Mouse (Mus musculus): ENCODE measurements around the gene Supt3.

The Supt3 gene

GRCm38 (mm10) chr17:44782366-44782765, 5.4 kb downstream of the Supt3 start:
- DNase-seq (ENCODE audit: low spot score), result no peak

- DNase-seq (ENCODE audit: low spot score), result no peak
These were observed 6.2 kb downstream of the Supt3 start for GRCm38 (mm10) chr17:44783143-44783542.

GRCm38 (mm10) chr17:44788982-44789747, 12.2 kb downstream of the Supt3 start:
- DNase-seq (ENCODE audit: low spot score), result no peak

GRCm38 (mm10) chr17:44792218-44792917, 15.4 kb downstream of the Supt3 start:
- DNase-seq (ENCODE audit: low spot score), result peak; percentile 36

- DNase-seq (ENCODE audit: low spot score), result no peak
These were observed 20.4 kb downstream of the Supt3 start for GRCm38 (mm10) chr17:44797331-44797730.

- DNase-seq (ENCODE audit: low spot score), result no peak
These were observed 30.1 kb downstream of the Supt3 start for GRCm38 (mm10) chr17:44807031-44807430.

DNA sequence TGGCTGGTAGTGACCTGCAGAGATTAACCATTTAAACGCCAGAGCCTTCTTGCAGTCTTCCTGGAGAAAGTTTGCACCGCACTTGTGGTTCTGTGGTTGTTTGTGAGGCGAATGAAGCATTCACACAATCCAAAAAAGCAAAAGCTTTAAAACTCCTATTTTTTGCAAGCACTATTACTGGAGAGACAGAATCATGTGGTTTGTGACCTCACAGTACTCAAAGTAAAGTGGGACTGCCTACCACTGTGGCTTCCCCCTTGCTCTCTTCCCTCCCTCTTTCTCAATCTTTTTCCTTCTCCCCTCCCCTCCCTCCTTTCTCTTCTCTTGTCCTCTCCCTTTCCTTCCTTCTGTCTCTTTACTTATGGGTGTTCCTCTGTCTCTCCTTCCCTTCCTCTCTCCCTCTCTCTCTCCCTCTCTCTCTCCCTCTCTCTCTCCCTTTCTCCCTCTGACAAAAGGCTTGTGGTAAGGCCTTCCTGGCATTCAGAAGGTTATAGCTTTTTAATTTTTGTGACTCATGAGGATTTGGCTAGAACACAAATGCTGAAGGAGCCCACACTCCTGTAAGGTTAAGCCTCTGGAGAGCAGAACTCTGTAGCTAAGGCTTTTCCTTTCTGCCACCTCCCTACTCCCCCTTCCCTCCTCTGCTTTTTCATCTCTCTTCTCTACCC, 37.7 kb downstream of the Supt3 start, which contains the start of gene Runx2:
Runx2 (minus strand) TSS at position 290 of the 668 bp plus-strand sequence.
- no peak for DNase-seq (ENCODE audit: low spot score)

GRCm38 (mm10) chr17:44818825-44819224, 41.9 kb downstream of the Supt3 start:
- no peak for DNase-seq (ENCODE audit: low spot score)

GRCm38 (mm10) chr17:44819816-44820215, 42.9 kb downstream of the Supt3 start:
- DNase-seq (ENCODE audit: low spot score), result no peak

DNA sequence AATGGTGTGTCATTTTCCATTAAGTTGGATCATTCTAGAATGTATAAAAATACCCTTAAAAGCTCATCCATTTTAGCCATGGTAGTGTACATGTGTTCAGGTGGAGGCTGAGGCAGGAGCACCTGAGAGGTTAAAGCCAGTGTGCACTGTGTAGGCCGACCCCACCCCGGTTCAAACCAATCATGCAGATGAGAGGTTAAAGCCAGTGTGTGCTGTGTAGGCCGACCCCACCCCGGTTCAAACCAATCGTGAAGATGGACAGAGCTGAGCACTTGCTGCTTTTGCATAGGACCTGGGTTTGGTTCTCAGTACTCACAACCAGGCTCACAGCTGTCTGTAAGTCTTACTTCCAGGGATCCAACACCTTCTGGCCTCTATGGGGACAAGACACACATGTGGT, 45.0 kb downstream of the Supt3 start:
- DNase-seq (ENCODE audit: low spot score), result no peak

DNA sequence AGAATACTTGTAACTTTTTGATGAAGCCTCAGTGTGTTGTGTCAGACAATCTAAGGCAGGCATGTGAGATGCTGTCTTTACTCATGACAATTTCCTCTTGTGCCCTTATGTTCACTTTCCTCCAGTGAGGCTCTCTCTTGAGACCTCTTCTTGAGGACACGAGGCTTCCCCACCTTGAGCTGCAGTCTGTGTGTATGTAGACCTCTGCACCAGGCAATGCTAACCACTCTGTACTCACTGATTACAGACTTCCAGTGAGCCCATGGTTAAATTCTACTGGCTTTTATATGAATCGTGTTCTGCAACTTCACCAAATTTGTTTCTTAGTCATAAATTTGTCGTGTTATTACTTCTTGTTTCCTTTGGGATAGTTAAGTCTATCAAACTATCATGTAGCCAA, 50.2 kb downstream of the Supt3 start:
- no peak for DNase-seq (ENCODE audit: low spot score)

DNA sequence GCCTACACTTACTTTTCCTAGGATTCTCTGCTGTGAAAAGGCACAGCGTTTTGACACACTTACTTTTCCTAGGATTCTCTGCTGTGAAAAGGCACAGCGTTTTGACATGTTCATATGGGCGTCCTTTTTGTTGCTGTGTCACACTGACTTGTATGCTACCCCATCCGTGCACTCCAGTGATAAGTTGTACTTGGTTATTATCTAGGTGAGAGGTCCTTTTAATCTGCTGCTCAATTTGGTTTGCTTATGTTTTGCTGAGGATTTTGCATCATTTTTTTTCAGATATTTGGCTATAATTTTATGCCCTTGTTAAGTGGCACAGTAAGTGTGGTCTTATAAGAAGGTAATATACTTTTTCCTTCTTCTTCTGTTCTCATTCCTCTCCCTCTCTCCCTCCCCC, 51.0 kb downstream of the Supt3 start:
- DNase-seq (ENCODE audit: low spot score), result no peak

- no peak for DNase-seq (ENCODE audit: low spot score)
These were observed 52.6 kb downstream of the Supt3 start for GRCm38 (mm10) chr17:44829587-44829986.

DNA sequence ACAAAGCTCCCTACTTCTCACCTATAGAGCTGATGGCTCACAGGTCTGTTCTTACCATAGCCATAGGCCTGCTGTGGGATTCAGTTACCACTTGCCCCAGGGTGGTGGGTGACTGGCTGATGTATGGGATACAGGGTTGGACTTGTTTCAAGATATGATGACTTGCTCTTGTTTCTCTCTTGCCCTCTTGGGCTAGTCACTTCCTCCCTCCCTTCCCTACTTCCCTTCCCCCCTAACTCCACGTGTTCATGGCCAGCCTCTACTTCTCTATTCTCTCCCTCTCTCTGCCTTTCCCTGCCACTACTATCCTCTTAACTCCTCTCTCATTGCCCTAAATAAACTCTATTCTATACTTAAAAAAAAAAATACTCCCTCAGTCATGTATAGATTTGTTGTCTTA, 54.2 kb downstream of the Supt3 start:
- no peak for DNase-seq (ENCODE audit: low spot score)

DNA sequence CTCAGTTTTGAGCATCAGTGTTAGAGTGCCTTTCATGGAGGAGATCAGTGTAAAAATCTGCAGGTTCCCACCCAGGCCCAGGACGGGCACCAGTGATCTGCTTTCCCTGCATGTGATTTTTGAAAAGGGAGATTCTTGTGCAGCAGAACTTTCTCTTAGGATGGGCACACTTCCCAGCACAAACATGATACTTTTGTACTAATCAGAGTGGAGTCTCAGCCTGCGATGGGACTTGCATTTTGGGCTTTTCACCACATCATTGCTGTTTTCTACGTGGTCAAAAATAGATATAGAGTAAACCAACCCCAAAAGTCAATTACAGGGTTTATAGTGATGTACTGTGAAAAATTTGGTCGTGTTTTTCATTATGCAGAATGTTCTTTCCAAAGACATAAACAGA, 65.2 kb downstream of the Supt3 start:
- no peak for DNase-seq (ENCODE audit: low spot score)

- DNase-seq (ENCODE audit: low spot score), result peak; percentile 13
These were observed 86.2 kb downstream of the Supt3 start for GRCm38 (mm10) chr17:44863165-44863564.

GRCm38 (mm10) chr17:44893592-44893991, 116.6 kb downstream of the Supt3 start:
- no peak for DNase-seq (ENCODE audit: low spot score)

DNA sequence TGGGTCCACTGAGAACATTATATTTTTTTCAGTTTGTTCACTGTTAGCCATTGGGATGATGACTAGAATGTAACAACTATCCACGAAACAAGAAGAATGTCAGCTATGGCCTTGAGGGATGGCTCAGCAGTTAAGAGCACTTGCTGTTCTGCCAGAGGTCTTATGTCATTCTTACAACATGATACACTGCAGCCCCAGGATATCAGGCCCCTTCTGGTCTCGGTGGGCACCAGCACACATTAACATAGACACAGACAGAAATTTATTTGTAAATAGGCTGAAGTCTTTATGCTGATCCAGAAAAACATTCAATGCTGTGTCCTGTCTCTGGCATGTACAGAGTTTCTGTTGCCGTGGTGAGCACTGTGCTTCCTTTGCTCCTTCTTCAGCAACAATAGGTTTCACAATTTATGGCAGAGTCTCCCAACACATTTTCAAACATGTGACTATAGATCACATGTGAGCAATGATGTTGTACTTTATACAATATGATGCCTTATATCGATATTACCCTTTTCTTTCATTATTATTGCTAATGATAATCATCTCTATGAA, 166.7 kb downstream of the Supt3 start:
- no peak for DNase-seq (ENCODE audit: low spot score)

GRCm38 (mm10) chr17:44945333-44945732, 168.4 kb downstream of the Supt3 start:
- no peak for DNase-seq (ENCODE audit: low spot score)

- DNase-seq (ENCODE audit: low spot score), result no peak
These were observed 171.4 kb downstream of the Supt3 start for GRCm38 (mm10) chr17:44948321-44948720.

DNA sequence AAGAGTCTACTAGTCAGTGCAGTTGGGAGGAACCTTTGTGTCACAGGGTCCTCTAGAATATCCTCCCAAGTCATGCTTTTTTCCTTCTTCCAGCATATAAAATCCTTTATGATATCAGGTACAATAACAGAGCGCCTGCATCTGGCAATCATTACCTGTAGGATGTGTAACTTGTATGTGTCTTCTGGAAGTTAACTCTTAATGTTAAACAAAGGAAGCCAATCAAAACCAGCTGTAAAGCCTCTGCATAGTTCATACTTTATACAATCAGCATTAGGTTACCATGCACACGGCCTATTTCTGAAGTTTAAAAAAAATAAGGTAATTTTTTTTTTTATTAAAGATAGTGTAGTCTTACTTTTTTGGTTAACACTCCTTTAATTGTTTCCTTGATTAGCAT, 179.7 kb downstream of the Supt3 start:
- no peak for DNase-seq (ENCODE audit: low spot score)

DNA sequence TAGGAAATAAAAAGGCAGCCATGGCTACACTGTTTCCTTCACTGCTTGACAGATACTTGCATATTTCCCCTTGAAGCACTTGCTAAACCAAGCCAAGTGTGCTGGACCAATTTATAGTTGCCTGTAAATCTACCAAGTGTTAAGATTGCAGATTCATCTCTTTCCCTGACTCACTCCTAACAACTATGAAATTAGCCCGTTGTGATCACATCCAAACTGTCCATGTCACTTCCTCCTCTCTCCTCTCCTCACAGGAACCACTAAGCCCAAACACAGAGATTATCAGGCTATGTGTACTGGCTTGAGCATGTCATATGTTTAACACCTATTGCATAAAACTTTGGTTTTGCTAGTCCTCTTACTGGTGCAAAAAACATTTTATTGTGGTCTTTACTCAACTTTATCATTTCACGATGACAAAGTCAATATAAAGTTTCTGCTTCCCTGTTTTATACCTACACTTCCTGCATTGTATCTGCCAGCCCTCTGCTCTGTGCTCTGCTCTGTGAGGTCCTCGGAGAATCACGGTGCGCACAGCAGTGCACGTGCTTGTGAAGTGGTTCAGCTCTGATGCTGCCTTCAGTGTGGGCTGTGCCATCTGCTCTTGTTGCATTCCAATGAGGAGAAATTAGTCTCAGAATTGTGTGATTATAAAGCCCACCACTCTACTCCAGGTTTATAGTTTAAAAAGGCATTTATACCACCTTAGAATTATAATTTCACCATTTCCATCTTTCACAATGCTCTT, 186.3 kb downstream of the Supt3 start:
- DNase-seq (ENCODE audit: low spot score), result peak; percentile 32

Data from layer of hippocampus, adult 11-12 months (tissue).